Mouse (Mus musculus) inflammation-experienced regulatory T-cells, adult 16 weeks (primary cell): ENCODE data around the gene Armc8. TPM values are rescaled to one million over a fixed set of nuclear protein-coding genes. Genes with fewer than 3 reads are reported as not detected.

Source experiments
- polyA plus RNA-seq: library from polyadenylated mRNA; unstranded; fragments of 100-300 nt; shearing (Covaris generic); gene quantifications from one replicate; pipeline ENCODE4 v1.2.1, GENCODE M21; 2017

The Armc8 gene
- polyA plus RNA-seq, result 38.5 TPM

DNA sequence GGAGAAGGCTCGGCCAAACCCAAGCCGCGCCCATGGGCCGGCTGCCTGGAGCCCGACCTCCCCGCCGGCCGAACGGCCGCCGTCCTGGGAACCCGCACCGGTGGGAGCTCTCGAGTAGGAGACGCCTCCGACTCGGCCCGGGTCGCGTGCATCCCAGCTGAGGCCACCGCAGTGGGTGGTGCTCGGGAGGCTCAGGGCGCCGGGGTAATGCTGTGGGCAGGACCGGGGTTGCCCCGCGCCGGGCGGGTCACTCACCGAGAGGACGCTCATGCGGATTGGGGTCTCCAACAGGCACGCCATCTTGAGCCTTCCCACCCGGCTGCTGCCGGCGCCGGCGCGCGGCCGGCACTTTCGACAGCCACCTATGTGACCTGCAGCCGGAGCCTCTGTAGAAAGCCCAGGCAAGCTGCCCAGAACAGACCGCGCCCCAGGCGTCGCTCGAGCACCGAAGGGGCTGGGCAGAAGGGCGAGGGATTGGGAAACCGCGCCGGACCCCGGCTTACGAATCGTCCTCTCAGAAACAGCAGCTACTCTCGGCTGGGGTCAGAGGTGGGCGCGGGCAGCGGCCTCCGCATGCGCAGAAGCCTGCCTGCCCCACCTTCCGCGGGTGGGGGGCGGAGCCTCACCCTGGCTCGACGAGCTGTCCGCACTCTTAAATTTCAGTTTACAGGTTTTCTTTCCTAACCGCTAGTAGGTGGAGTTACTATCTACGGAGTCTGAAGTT is at the start of gene Armc8:
Gene Armc8 (minus strand): TSS at position 553 of the 724 bp plus-strand sequence.

DNA sequence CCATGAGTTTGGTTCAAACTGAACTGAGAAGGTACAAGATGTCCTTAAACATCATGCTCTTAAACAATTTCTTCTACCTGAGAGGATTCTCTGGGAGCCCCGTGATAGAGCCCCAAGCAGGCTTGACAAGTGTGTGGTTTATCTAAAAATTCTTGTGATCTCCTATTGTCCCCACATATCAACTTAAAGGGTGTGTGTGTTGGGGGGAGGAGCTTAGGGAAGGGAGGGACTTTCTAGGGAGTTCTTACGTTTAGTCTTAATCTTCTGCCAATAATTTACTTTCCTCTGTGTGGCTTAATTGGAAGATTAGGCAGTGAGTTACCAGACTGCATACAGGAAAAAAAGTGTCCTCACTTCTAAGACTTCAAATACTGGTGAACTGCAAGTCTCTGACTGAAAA is 43.5 kb upstream of the Armc8 start, which contains the start of gene A4gnt:
Gene A4gnt (plus strand): TSS at position 301 of the 400 bp plus-strand sequence.

DNA sequence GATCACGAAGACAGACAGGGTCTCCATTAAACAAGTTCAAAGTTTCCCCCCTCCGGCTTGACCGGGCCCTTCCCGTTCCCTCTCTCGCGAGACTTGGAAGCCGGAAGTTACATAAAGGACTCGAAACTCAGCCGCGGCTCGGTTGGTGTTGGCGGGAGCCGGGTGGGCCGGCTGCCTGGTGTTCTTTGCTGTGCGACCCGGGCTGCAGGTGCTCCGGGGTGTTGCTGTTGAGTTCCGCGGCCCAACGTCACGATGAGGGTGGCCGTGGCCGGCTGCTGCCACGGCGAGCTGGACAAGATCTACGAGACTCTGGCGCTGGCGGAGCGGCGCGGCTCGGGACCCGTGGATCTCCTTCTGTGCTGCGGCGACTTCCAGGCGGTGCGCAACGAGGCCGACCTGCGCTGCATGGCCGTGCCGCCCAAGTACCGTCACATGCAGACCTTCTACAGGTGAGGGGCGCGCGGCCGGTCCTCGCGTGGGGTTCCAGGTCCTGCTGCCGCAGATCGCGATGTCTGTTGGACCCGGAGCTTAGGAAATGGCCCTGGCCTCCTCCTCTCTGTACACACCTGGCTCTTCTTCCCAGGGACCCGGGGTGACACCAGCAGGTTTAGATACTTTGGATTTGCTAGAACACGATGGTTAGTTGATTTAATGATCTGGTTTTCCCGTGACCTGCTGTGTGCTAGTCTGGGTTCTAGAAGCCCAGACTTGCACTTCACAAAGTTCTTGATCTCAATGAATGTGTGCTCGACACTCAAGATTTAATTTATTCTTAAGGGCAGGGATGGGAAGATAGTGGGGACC is 7.2 kb upstream of the Armc8 start, which contains the start of gene Dbr1:
Gene Dbr1 (plus strand): TSS at position 123 of the 804 bp plus-strand sequence.

DNA sequence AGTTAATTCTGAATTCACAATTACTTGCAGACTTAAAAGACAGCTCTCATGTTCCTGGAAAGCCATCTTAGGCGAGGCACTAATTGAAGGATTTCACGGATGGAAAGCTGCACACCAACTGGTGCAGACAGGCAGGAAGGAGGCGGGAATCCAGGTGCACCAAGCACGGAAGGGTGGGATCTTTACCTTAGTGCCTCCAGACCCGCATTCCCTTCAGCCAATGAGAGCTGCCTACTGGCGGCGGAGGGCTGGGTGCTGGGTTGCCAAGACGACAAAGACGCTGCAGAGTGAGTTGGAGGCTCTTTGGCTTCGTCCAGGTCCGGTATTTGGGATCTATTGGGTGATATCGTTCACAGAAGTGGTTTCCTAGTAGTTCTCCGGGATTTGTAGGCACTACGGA is 117.5 kb downstream of the Armc8 start, which contains the start of gene Nme9:
Gene Nme9 (plus strand): TSS at position 315 of the 400 bp plus-strand sequence.

DNA sequence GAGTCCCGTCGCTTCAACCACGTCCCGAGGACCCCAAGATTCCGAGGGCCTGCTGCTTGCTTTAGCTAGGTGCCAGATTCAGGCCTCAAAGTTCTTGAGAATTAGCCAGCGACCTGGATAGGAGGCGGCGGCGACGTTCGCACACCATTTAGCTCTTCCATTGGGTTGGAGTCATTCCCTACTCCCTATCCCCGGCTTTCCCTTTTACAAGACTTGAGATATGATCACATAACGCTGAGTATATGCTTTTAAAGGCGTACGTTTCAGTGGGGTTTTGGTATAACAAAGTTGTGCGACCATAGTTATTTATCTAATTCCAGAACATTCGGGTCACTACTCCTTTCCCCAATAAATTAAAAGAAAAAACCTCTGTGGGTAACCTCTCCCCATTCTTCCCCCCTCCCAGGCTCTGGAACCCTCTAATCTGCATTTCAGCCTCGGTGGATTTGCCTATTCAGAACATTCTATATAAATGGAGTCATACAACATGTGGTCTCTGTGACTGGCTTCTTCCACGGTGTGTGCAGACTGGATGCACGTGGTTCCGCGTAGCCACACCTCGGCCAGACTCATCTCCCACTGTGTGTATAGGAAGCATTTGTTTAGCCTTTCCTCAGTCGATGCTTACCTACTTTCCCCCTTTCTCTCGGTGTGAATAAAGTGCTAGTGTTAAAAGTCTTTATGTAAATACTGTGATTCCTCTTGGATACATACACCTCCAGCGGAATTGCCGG is 131.5 kb downstream of the Armc8 start, which contains the start of gene Mras:
Gene Mras (minus strand): TSS at position 351 of the 734 bp plus-strand sequence.

Other genes with a start within 250 kb of the Armc8 start
- gene Esyt3, start 210.3 kb downstream of the Armc8 start, polyA plus RNA-seq, result 0.28 TPM
- gene Mras, start 131.5 kb downstream of the Armc8 start, polyA plus RNA-seq, result 0.06 TPM
- gene Nme9, start 117.4 kb downstream of the Armc8 start, polyA plus RNA-seq, result not detected
- gene Dbr1, start 6.9 kb upstream of the Armc8 start, polyA plus RNA-seq, result 30.4 TPM
- gene A4gnt, start 43.6 kb upstream of the Armc8 start, polyA plus RNA-seq, result not detected
- not detected for gene Dzip1l, start 60.6 kb upstream of the Armc8 start, polyA plus RNA-seq
- gene Cldn18, start 148.4 kb upstream of the Armc8 start, polyA plus RNA-seq, result not detected